Mouse (Mus musculus): Measurements from ENCODE around the gene Per2.

- TF ChIP-seq CTCF (IDR thresholded peaks at IDR 0.05), result no peak
- TF ChIP-seq EP300 (IDR thresholded peaks at IDR 0.05), result no peak
These were observed 4.8 kb downstream of the Per2 start for GRCm38 (mm10) chr1:91454366-91454765.
